Comparison of ENCODE assay signal across 10 mouse cellular contexts in genomic region chr16:96348766-96349165, GRCm38 (mm10).
"Had no signal": no experiment of that assay in that cellular context is flagged by ENCODE, and none has a peak within 500 bp of the region (broad histone marks: within the 10 kb centered on the region; RNA-seq: fewer than 3 reads in every experiment).

No protein-coding gene starts in this region.

- H3K27me3 ChIP-seq: midbrain, embryonic 13.5 days had no signal

- H3K4me1 ChIP-seq: liver, embryonic 12.5 days; midbrain, embryonic 13.5 days had no signal

- ATAC-seq: liver, embryonic 12.5 days; midbrain, embryonic 13.5 days had no signal

- H3K27ac ChIP-seq: hindbrain, embryonic 13.5 days; limb, embryonic 15.5 days; liver, embryonic 12.5 days; midbrain, embryonic 13.5 days had no signal

- H3K9me3 ChIP-seq: hindbrain, embryonic 13.5 days; limb, embryonic 15.5 days; liver, embryonic 12.5 days; midbrain, embryonic 13.5 days had no signal

- H3K4me3 ChIP-seq: hindbrain, embryonic 13.5 days; limb, embryonic 15.5 days; liver, embryonic 12.5 days; midbrain, embryonic 13.5 days had no signal

- H3K9ac ChIP-seq: hindbrain, embryonic 13.5 days; limb, embryonic 15.5 days; liver, embryonic 12.5 days; midbrain, embryonic 13.5 days had no signal

- H3K4me2 ChIP-seq: hindbrain, embryonic 13.5 days; liver, embryonic 12.5 days; midbrain, embryonic 13.5 days had no signal

- DNase-seq: kidney, adult 11 months; kidney, postnatal 14 days; layer of hippocampus, adult 9-11 months; right cerebral cortex, adult 18-20 months; right cerebral cortex, postnatal 25 days; thymus, postnatal 36 days had no signal

- H3K36me3 ChIP-seq: hindbrain, embryonic 13.5 days; limb, embryonic 15.5 days; liver, embryonic 12.5 days; midbrain, embryonic 13.5 days had no signal
